Mouse (Mus musculus) kidney, embryonic 16.5 days (tissue): Measurements from ENCODE around the gene Arl10. TPM values are rescaled to one million over a fixed set of nuclear protein-coding genes. Genes with fewer than 3 reads are reported as not detected.

Experiments used
- ATAC-seq: fragments of 200-750 bp; cut with Nextera tagmentation; 2 replicates; pipeline ENCODE4 v1.8.0; 2017; ENCODE audit warnings: moderate TSS enrichment; ENCODE audit not compliant: low FRiP score, low TSS enrichment
- H3K27ac ChIP-seq: fragments of 300-500 bp; sonication (generic); 2 replicates; pipeline ENCODE4 v1.5.1; 2014; ENCODE audit warnings: low read length
- H3K27me3 ChIP-seq: fragments of 300-500 bp; sonication (generic); 2 replicates; pipeline ENCODE4 v1.6.1; 2014; ENCODE audit warnings: low read length, control low read depth, mixed read lengths; ENCODE audit not compliant: insufficient read depth
- H3K36me3 ChIP-seq: fragments of 300-500 bp; sonication (generic); 2 replicates; pipeline ENCODE4 v1.6.1; 2014; ENCODE audit warnings: low read length, control low read depth, mixed read lengths; ENCODE audit not compliant: insufficient read depth
- H3K4me1 ChIP-seq: fragments of 300-500 bp; sonication (generic); 2 replicates; pipeline ENCODE4 v1.6.1; 2014; ENCODE audit warnings: low read length, control low read depth, mixed read lengths; ENCODE audit not compliant: insufficient read depth
- H3K4me2 ChIP-seq: fragments of 300-500 bp; sonication (generic); replicated peaks from 2 replicates; pipeline ENCODE4 v1.6.1; 2014; ENCODE audit warnings: low read depth, low read length
- H3K4me3 ChIP-seq: fragments of 300-500 bp; sonication (generic); 2 replicates; pipeline ENCODE4 v1.5.1; 2014; ENCODE audit warnings: mild to moderate bottlenecking, low read length
- H3K9ac ChIP-seq: fragments of 300-500 bp; sonication (generic); replicated peaks from 2 replicates; pipeline ENCODE4 v1.6.1; 2014; ENCODE audit warnings: low read length
- H3K9me3 ChIP-seq: fragments of 300-500 bp; sonication (generic); 2 replicates; pipeline ENCODE4 v1.6.1; 2016; ENCODE audit warnings: low read length, control low read depth
- WGBS: fragments of 180-500 bp; shearing (Covaris S2); extraction: QIAGEN DNeasy Blood & Tissue Kit; methylation state at CpG from one replicate; pipeline ENCODE4 v1.1.7; 2014; 5-methylcytosine and 5-hydroxymethylcytosine counted together
- polyA plus RNA-seq: library from polyadenylated mRNA; unstranded; fragments of >200 nt; fragmentation: Nextera tagmentation; extraction: Ambion mirVana; gene quantifications from 2 replicates; pipeline ENCODE4 v1.2.1, GENCODE M21; 2015

The Arl10 gene
- polyA plus RNA-seq, 1 experiment from 2014 or later, result 31.8 TPM

- Histone ChIP-seq H3K4me3 (no peak overlapping the region), H3K9me3 (no peaks in the 10 kb centered on the region), H3K27me3 (no peaks in the 10 kb centered on the region; the same call in 1 of the 2 replicates), H3K9ac (no peak overlapping the region), H3K27ac (no peak overlapping the region), H3K4me1 (peaks cover 10% of the 10 kb centered on the region), H3K4me2 (no peak overlapping the region), H3K36me3 (peaks cover 34% of the 10 kb centered on the region)
- 85% methylated on average over 21 of the region's 21 CpGs for WGBS
- ATAC-seq, result no peak
Measured at GRCm38 (mm10) chr13:54577652-54578507, 3.1 kb downstream of the Arl10 start.

DNA sequence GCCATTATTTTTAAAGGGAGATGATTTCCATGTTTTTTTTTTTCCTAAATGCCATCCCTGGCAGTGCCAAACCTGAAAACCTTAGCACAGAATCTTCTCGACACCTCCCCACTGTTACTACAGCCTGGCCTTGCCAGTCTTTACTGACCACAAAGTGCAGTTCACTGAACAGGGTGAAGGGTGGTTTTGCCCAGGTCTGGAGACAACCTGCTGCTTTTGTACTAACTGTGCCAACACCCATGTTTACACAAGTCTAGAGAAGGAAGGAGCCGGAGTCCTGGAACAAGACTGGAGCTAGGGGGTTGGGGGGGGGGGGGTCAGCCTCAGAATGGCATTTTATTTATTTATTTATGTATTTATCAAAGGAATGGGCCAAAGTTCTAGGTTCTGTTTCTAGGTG, 6.6 kb downstream of the Arl10 start:
- no peak for ATAC-seq
- no peaks in the 10 kb centered on the region for H3K9me3 ChIP-seq
- WGBS, result 81% methylated on average over 2 of the region's 2 CpGs
- no peaks in the 10 kb centered on the region for H3K27me3 ChIP-seq
- peaks cover 58% of the 10 kb centered on the region for H3K36me3 ChIP-seq
- H3K4me3 ChIP-seq, result no peak overlapping the region
- H3K9ac ChIP-seq, result no peak overlapping the region
- H3K4me1 ChIP-seq, result peaks cover under 1% of the 10 kb centered on the region; the same call in 1 of the 2 replicates
- no peak overlapping the region for H3K27ac ChIP-seq
- H3K4me2 ChIP-seq, result no peak overlapping the region

- Histone ChIP-seq H3K27ac (no peak overlapping the region), H3K4me3 (no peak overlapping the region), H3K36me3 (peaks cover 63% of the 10 kb centered on the region), H3K27me3 (no peaks in the 10 kb centered on the region), H3K9me3 (no peaks in the 10 kb centered on the region), H3K9ac (no peak overlapping the region), H3K4me1 (no peaks in the 10 kb centered on the region), H3K4me2 (no peak overlapping the region)
- WGBS, result 83% methylated on average over 10 of the region's 10 CpGs
- no peak for ATAC-seq
Measured at GRCm38 (mm10) chr13:54582126-54582525, 7.3 kb downstream of the Arl10 start.

DNA sequence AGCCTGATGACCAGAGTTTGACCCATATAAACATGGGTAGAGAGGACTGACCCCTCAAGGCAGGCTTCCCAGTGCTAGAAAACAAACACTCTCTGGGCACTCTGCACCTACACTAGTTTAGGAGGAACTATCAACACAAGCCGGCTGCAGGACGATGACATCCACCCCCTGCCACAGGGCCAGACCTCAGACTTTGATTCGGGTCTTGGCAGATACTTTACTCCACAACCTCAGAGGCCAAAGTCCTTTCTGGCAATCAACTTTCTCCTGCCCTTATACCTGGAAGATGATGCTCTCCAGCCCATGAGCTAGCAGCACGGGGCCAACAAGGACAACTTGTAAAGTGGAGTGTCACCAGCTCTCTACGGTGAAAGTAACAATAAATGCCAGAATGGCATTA, 8.0 kb downstream of the Arl10 start:
- no peaks in the 10 kb centered on the region for H3K27me3 ChIP-seq
- H3K9ac ChIP-seq, result no peak overlapping the region
- no peak overlapping the region for H3K27ac ChIP-seq
- no peak for ATAC-seq
- no peaks in the 10 kb centered on the region for H3K9me3 ChIP-seq
- no peak overlapping the region for H3K4me2 ChIP-seq
- H3K36me3 ChIP-seq, result peaks cover 65% of the 10 kb centered on the region
- no peak overlapping the region for H3K4me3 ChIP-seq
- WGBS, result 83% methylated on average over 5 of the region's 5 CpGs
- H3K4me1 ChIP-seq, result no peaks in the 10 kb centered on the region

DNA sequence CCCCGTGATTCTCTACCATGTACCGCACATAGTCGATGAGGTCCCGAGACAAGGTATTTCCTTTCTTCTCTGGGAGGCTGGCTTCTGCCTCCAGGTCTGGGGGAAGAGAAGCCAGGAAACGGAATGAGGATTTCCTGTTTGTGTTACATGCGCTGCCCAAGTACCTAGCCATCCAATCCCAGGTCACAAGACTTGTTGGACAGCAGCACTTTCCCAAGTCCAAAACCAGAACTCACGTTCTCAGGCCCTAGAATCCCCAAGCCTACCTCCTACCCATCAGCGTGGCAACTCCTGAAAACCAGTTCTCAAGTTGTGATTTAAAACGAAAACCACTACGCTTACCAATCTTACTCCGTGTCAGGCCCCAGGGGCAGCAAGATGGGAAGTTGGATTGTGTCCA, 11.0 kb downstream of the Arl10 start:
- Histone ChIP-seq H3K4me2 (no peak overlapping the region), H3K27ac (no peak overlapping the region), H3K4me3 (no peak overlapping the region), H3K9me3 (no peaks in the 10 kb centered on the region), H3K36me3 (peaks cover 47% of the 10 kb centered on the region), H3K27me3 (no peaks in the 10 kb centered on the region), H3K9ac (no peak overlapping the region), H3K4me1 (peaks cover 8% of the 10 kb centered on the region)
- WGBS, result 79% methylated on average over 11 of the region's 11 CpGs
- ATAC-seq, result no peak

- Histone ChIP-seq H3K36me3 (peaks cover 25% of the 10 kb centered on the region), H3K27me3 (no peaks in the 10 kb centered on the region), H3K4me3 (peak overlapping the region; percentile 98), H3K27ac (peak overlapping the region; percentile 34), H3K9ac (peak overlapping the region; percentile 95), H3K4me2 (peak overlapping the region; percentile 66), H3K9me3 (no peaks in the 10 kb centered on the region), H3K4me1 (peaks cover 20% of the 10 kb centered on the region)
- ATAC-seq, result peak; percentile 29
- WGBS, result 1% methylated on average over 24 of the region's 24 CpGs
Measured at GRCm38 (mm10) chr13:54589414-54589995, 14.7 kb downstream of the Arl10 start.

DNA sequence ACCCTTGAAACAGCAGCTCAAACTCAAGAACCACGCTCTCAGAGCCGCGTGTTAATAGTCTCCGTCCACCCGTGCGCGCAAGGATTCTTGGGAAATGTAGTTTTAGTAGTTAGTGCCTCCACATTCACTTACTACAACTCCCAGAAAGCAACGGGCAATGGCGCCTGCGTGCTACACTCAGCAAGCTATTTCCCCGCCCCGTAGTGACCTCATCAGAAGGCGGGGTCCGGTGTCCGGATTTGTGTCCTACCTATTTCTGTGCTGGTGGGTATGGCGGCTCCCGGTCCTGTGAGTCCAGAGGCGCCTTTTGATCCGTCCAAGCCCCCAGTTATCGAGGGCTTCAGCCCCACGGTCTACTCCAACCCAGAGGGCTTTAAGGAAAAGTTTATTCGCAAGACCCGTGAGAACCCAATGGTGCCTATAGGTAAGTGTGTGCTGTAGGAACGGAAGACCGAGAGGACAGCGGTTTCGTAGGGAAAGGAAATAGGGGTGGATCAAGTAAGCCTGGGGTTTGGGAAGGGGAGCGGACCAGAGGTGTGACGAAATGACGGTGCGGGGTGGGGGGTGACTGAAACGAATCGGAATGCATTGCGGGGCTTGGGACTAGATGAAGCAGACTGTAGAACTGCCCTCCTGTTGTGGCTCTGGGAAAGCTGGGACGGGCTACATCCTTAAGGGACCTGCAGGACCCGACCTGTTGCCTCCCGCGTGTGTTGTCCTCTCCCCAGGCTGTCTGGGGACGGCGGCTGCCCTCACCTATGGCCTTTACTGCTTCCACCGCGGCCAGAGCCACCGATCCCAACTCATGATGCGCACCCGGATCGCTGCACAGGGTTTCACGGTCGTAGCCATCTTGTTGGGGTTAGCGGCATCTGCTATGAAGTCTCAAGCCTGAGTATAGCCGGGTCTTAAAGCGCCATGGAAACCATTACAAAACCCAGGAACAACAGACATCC, 15.5 kb downstream of the Arl10 start, which contains the start of the genes Nop16 and Higd2a:
Gene Nop16, minus strand, starts transcription at position 95 of the 956 bp plus-strand sequence.
Gene Higd2a, plus strand, starts transcription at position 212 of the 956 bp plus-strand sequence.
- peaks cover 20% of the 10 kb centered on the region for H3K36me3 ChIP-seq
- under 1% methylated on average over 51 of the region's 51 CpGs for WGBS

GRCm38 (mm10) chr13:54591776-54592356, 17.1 kb downstream of the Arl10 start:
- peaks cover 11% of the 10 kb centered on the region for H3K36me3 ChIP-seq
- H3K27me3 ChIP-seq, result no peaks in the 10 kb centered on the region
- H3K27ac ChIP-seq, result no peak overlapping the region
- WGBS, result 95% methylated on average over 8 of the region's 8 CpGs
- no peak for ATAC-seq
- no peak overlapping the region for H3K9ac ChIP-seq
- no peak overlapping the region for H3K4me2 ChIP-seq
- H3K4me3 ChIP-seq, result no peak overlapping the region
- H3K4me1 ChIP-seq, result peaks cover 20% of the 10 kb centered on the region
- no peaks in the 10 kb centered on the region for H3K9me3 ChIP-seq

More for the DNA sequence above, 15.5 kb downstream of the Arl10 start, which contains the start of the genes Nop16 and Higd2a:
- peaks cover 20% of the 10 kb centered on the region for H3K4me1 ChIP-seq
- H3K4me3 ChIP-seq, result peak within 1 kb of the TSS; percentile 98
- peak within 1 kb of the TSS; percentile 82 for H3K4me2 ChIP-seq
- H3K27ac ChIP-seq, result peak within 1 kb of the TSS; percentile 91
- no peaks in the 10 kb centered on the region for H3K27me3 ChIP-seq
- peak; percentile 97 for ATAC-seq
- H3K9ac ChIP-seq, result peak within 1 kb of the TSS; percentile 95
- H3K9me3 ChIP-seq, result no peaks in the 10 kb centered on the region

- ATAC-seq, result no peak
- no peak overlapping the region for H3K4me3 ChIP-seq
- peaks cover 19% of the 10 kb centered on the region for H3K4me1 ChIP-seq
- H3K9me3 ChIP-seq, result no peaks in the 10 kb centered on the region
- peaks cover 5% of the 10 kb centered on the region; the same call in 1 of the 2 replicates for H3K36me3 ChIP-seq
- H3K27me3 ChIP-seq, result no peaks in the 10 kb centered on the region
- WGBS, result 85% methylated on average over 11 of the region's 11 CpGs
- no peak overlapping the region for H3K4me2 ChIP-seq
- no peak overlapping the region for H3K27ac ChIP-seq
- no peak overlapping the region for H3K9ac ChIP-seq
Measured at GRCm38 (mm10) chr13:54593617-54594016, 18.8 kb downstream of the Arl10 start.
